Mouse (Mus musculus) hindbrain, embryonic 16.5 days (tissue): ENCODE data around the gene Gm10118. TPM values are rescaled to one million over a fixed set of nuclear protein-coding genes. Genes with fewer than 3 reads are reported as not detected.
A peak's percentile ranks its signal among the peaks of the same experiment; 100 is the strongest.

Experiments
- ATAC-seq: fragments of 200-750 bp; cut with Nextera tagmentation; 2 replicates; pipeline ENCODE4 v1.8.0; 2017; ENCODE audit warnings: moderate TSS enrichment, moderate library complexity
- H3K27ac ChIP-seq: fragments of 300-500 bp; sonication (generic); 2 replicates; pipeline ENCODE4 v1.5.1; 2014; ENCODE audit warnings: low read depth, mild to moderate bottlenecking, control low read depth, low read length, moderate library complexity
- H3K27me3 ChIP-seq: fragments of 300-500 bp; sonication (generic); replicated peaks from 2 replicates; pipeline ENCODE4 v1.6.1; 2014; ENCODE audit warnings: low read length; ENCODE audit not compliant: control insufficient read depth, insufficient read depth
- H3K36me3 ChIP-seq: fragments of 300-500 bp; sonication (generic); 2 replicates; pipeline ENCODE4 v1.6.1; 2014; ENCODE audit warnings: mild to moderate bottlenecking, low read length, moderate library complexity, mixed read lengths; ENCODE audit not compliant: control insufficient read depth, insufficient read depth
- H3K4me1 ChIP-seq: fragments of 300-500 bp; sonication (generic); 2 replicates; pipeline ENCODE4 v1.6.1; 2014; ENCODE audit warnings: low read depth, low read length; ENCODE audit not compliant: control insufficient read depth, insufficient read depth
- H3K4me2 ChIP-seq: fragments of 300-500 bp; sonication (generic); 2 replicates; pipeline ENCODE4 v1.6.1; 2014; ENCODE audit warnings: mild to moderate bottlenecking, low read length, control low read depth, moderate library complexity
- H3K4me3 ChIP-seq: fragments of 300-500 bp; sonication (generic); 2 replicates; pipeline ENCODE4 v1.5.1; 2014; ENCODE audit warnings: mild to moderate bottlenecking, low read length, control low read depth, moderate library complexity
- H3K9ac ChIP-seq: fragments of 300-500 bp; sonication (generic); 2 replicates; pipeline ENCODE4 v1.6.1; 2014; ENCODE audit warnings: low read depth, mild to moderate bottlenecking, control low read depth, low read length, moderate library complexity
- H3K9me3 ChIP-seq: fragments of 300-500 bp; sonication (generic); 2 replicates; pipeline ENCODE4 v1.6.1; 2014; ENCODE audit warnings: mild to moderate bottlenecking, low read length, moderate library complexity; ENCODE audit not compliant: control insufficient read depth
- WGBS: fragments of 180-500 bp; shearing (Covaris S2); extraction: QIAGEN DNeasy Blood & Tissue Kit; methylation state at CpG from one replicate; pipeline ENCODE4 v1.1.7; 2014; 5-methylcytosine and 5-hydroxymethylcytosine counted together
- polyA plus RNA-seq: library from polyadenylated mRNA; unstranded; fragments of >200 nt; fragmentation: Nextera tagmentation; extraction: Ambion mirVana; gene quantifications from 2 replicates; pipeline ENCODE4 v1.2.1, GENCODE M21; 2015

Gm10118 gene
- 1.6 and 1.8 TPM in 2 replicates for polyA plus RNA-seq

GRCm38 (mm10) chr10:63927334-63927733 is at the start of gene Gm10118:
TSS of gene Gm10118 (minus strand) at chr10:63927434.
- H3K36me3 ChIP-seq = no peaks in the 10 kb centered on the region
- no peak for ATAC-seq
- H3K27ac ChIP-seq = no peak within 1 kb of the TSS
- no peak within 1 kb of the TSS for H3K4me3 ChIP-seq
- H3K27me3 ChIP-seq = no peaks in the 10 kb centered on the region
- H3K4me1 ChIP-seq = no peaks in the 10 kb centered on the region
- no peak within 1 kb of the TSS for H3K9ac ChIP-seq
- no peak within 1 kb of the TSS for H3K4me2 ChIP-seq
- no peaks in the 10 kb centered on the region for H3K9me3 ChIP-seq

- no peaks in the 10 kb centered on the region for H3K36me3 ChIP-seq
- H3K9ac ChIP-seq = no peak overlapping the region
- H3K4me2 ChIP-seq = no peak overlapping the region
- H3K27ac ChIP-seq = no peak overlapping the region
- no peak for ATAC-seq
- WGBS = 97% methylated on average over 2 of the region's 2 CpGs
- H3K9me3 ChIP-seq = no peaks in the 10 kb centered on the region
- no peaks in the 10 kb centered on the region for H3K4me1 ChIP-seq
- no peak overlapping the region for H3K4me3 ChIP-seq
- H3K27me3 ChIP-seq = no peaks in the 10 kb centered on the region
Observed at GRCm38 (mm10) chr10:63972300-63972699, 45.1 kb upstream of the Gm10118 start.

- peak; percentile 79 for ATAC-seq
- Histone ChIP-seq H3K9me3 (no peaks in the 10 kb centered on the region), H3K9ac (no peak overlapping the region), H3K36me3 (no peaks in the 10 kb centered on the region), H3K27ac (peak overlapping the region; percentile 34; the same call in 1 of the 2 replicates), H3K4me2 (no peak overlapping the region), H3K4me1 (no peaks in the 10 kb centered on the region), H3K27me3 (no peaks in the 10 kb centered on the region), H3K4me3 (no peak overlapping the region)
- WGBS = 14% methylated on average over 6 of the region's 7 CpGs
Observed at GRCm38 (mm10) chr10:63954308-63954930, 27.2 kb upstream of the Gm10118 start.

GRCm38 (mm10) chr10:63951481-63951880 is 24.2 kb upstream of the Gm10118 start:
- no peak overlapping the region for H3K9ac ChIP-seq
- WGBS = 97% methylated on average over 1 of the region's 1 CpGs
- H3K36me3 ChIP-seq = no peaks in the 10 kb centered on the region

GRCm38 (mm10) chr10:63950867-63951266 is 23.6 kb upstream of the Gm10118 start:
- Histone ChIP-seq H3K27ac (no peak overlapping the region), H3K27me3 (no peaks in the 10 kb centered on the region), H3K36me3 (no peaks in the 10 kb centered on the region), H3K4me2 (no peak overlapping the region), H3K4me1 (0 out of 2 replicates have a peak, but pooled peaks cover 2% of the 10 kb centered on the region), H3K9ac (no peak overlapping the region), H3K4me3 (no peak overlapping the region), H3K9me3 (no peaks in the 10 kb centered on the region)
- no peak for ATAC-seq
- 49% methylated on average over 8 of the region's 8 CpGs for WGBS

More at GRCm38 (mm10) chr10:63951481-63951880, 24.2 kb upstream of the Gm10118 start:
- Histone ChIP-seq H3K4me2 (no peak overlapping the region), H3K27me3 (no peaks in the 10 kb centered on the region), H3K27ac (no peak overlapping the region), H3K9me3 (no peaks in the 10 kb centered on the region), H3K4me3 (no peak overlapping the region), H3K4me1 (no peaks in the 10 kb centered on the region)
- no peak for ATAC-seq

- H3K4me3 ChIP-seq = no peak overlapping the region
- no peak overlapping the region for H3K27ac ChIP-seq
- no peak overlapping the region for H3K9ac ChIP-seq
- no peaks in the 10 kb centered on the region for H3K9me3 ChIP-seq
- 0 out of 2 replicates have a peak, but pooled peaks cover 3% of the 10 kb centered on the region for H3K4me1 ChIP-seq
- H3K4me2 ChIP-seq = no peak overlapping the region
- H3K27me3 ChIP-seq = no peaks in the 10 kb centered on the region
- ATAC-seq = no peak
- 56% methylated on average over 4 of the region's 4 CpGs for whole genome bisulfite sequencing
- H3K36me3 ChIP-seq = no peaks in the 10 kb centered on the region
Observed at GRCm38 (mm10) chr10:63947266-63947665, 20.0 kb upstream of the Gm10118 start.

- WGBS = 43% methylated on average over 3 of the region's 3 CpGs
- Histone ChIP-seq H3K9me3 (no peaks in the 10 kb centered on the region), H3K4me1 (0 out of 2 replicates have a peak, but pooled peaks cover 3% of the 10 kb centered on the region), H3K36me3 (no peaks in the 10 kb centered on the region), H3K9ac (no peak overlapping the region), H3K4me3 (no peak overlapping the region), H3K27me3 (no peaks in the 10 kb centered on the region), H3K27ac (no peak overlapping the region), H3K4me2 (no peak overlapping the region)
- ATAC-seq = peak; percentile 53; the same call in 1 of the 2 replicates
Observed at GRCm38 (mm10) chr10:63945534-63945933, 18.3 kb upstream of the Gm10118 start.

- no peak overlapping the region for H3K27ac ChIP-seq
- no peak overlapping the region for H3K4me2 ChIP-seq
- 63% methylated on average over 5 of the region's 5 CpGs for WGBS
- H3K27me3 ChIP-seq = no peaks in the 10 kb centered on the region
- H3K36me3 ChIP-seq = no peaks in the 10 kb centered on the region
- peak; percentile 67; the same call in 1 of the 2 replicates for ATAC-seq
- no peak overlapping the region for H3K4me3 ChIP-seq
- H3K9me3 ChIP-seq = no peaks in the 10 kb centered on the region
- no peaks in the 10 kb centered on the region for H3K4me1 ChIP-seq
- no peak overlapping the region for H3K9ac ChIP-seq
Observed at GRCm38 (mm10) chr10:63933946-63934345, 6.7 kb upstream of the Gm10118 start.

- no peaks in the 10 kb centered on the region for H3K27me3 ChIP-seq
- no peak overlapping the region for H3K27ac ChIP-seq
- no peaks in the 10 kb centered on the region for H3K4me1 ChIP-seq
- H3K9ac ChIP-seq = no peak overlapping the region
- no peak overlapping the region for H3K4me2 ChIP-seq
- H3K4me3 ChIP-seq = no peak overlapping the region
- ATAC-seq = no peak
- no peaks in the 10 kb centered on the region for H3K9me3 ChIP-seq
- H3K36me3 ChIP-seq = no peaks in the 10 kb centered on the region
Observed at GRCm38 (mm10) chr10:63908878-63909277, 18.4 kb downstream of the Gm10118 start.
